Mouse (Mus musculus) thymus, postnatal 10 days (tissue): ENCODE results near the gene Gm5591.
"Not testable (repeated sequence)": the region's sequence is repeated elsewhere in the genome, so short reads cannot be mapped to it uniquely, and the experiment has no call there.

ENCODE experiments used
- DNase-seq, 2 experiments: peaks; one replicate each; pipeline ENCODE4 v3.0.0; 2021; ENCODE audit warnings: low spot score in 2 of 2

Gene Gm5591

DNA sequence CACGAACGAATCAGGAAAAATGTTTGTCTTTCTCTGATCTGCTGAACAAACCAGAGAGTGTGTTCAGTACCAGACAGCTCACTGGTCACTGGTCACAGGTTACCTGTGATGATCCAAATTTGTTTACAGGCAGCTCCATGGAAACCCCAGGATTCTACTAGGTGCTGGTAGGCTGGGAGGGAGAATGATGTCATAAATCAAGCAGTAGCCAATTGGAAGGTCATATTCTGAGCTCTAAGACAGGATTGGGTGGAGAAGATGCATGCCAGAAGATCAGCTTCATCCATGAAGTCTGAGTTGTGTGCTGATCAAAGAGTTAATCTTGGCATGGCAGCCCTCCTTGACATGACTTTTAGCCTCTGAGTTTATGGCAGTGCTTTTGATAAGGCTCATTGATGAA, at the start of gene Gm5591:
TSS of gene Gm5591 (minus strand) at position 101 of the 400 bp plus-strand sequence.
- DNase-seq = not testable (repeated sequence)

- not testable (repeated sequence) for DNase-seq
Observed at GRCm38 (mm10) chr7:38488468-38488867, 39.5 kb downstream of the Gm5591 start.
